7 mouse cellular contexts compared by ENCODE assay signal in genomic region chr6:100882381-100883213, GRCm38 (mm10). TPM values are rescaled to one million over a fixed set of nuclear protein-coding genes. Genes with fewer than 3 reads are reported as not detected.
DNase-seq lines count a peak whose midpoint lies in the region; ATAC-seq lines count a peak whose summit lies in the region.

No protein-coding gene starts in this region.

- intact Hi-C loops in gastrocnemius, postnatal 14 days (cut with DNase I; ENCODE audit: low total_unique reads), result loop anchor here (5.0 kb wide), 2 partner anchors 315 to 380 kb away; no protein-coding TSS in a partner anchor
- intact Hi-C loops in left cerebral cortex, postnatal 36 days (cut with DNase I), result loop anchor here (1.0 to 5.0 kb wide), 3 partner anchors 315 to 735 kb away; no protein-coding TSS in a partner anchor

- 0 out of 2 replicates have a peak, but pooled peaks cover 5% of the 10 kb centered on the region for H3K27me3 ChIP-seq in intestine, embryonic 16.5 days (replicated peaks; ENCODE audit: control insufficient read depth, insufficient read depth, low read length)
- H3K27me3 ChIP-seq in midbrain, embryonic 11.5 days (ENCODE audit: control insufficient read depth, insufficient read depth, low read length), result no peaks in the 10 kb centered on the region

- no peak overlapping the region for H3K9ac ChIP-seq in intestine, embryonic 16.5 days (ENCODE audit: low read depth, low read length)
- no peak overlapping the region for H3K9ac ChIP-seq in midbrain, embryonic 11.5 days (ENCODE audit: low read length)

- 14% methylated on average over 15 of the region's 15 CpGs for WGBS in intestine, embryonic 16.5 days
- 27% methylated on average over 15 of the region's 15 CpGs for WGBS in midbrain, embryonic 11.5 days

- ATAC-seq in intestine, embryonic 16.5 days, result peak; percentile 26; the same call in 1 of the 2 replicates
- peak; percentile 48 for ATAC-seq in midbrain, embryonic 11.5 days (ENCODE audit: low FRiP score)

- peaks cover 10% of the 10 kb centered on the region for H3K4me1 ChIP-seq in intestine, embryonic 16.5 days (ENCODE audit: control insufficient read depth, insufficient read depth, low read length)
- H3K4me1 ChIP-seq in midbrain, embryonic 11.5 days (ENCODE audit: control insufficient read depth, insufficient read depth, low read length), result no peaks in the 10 kb centered on the region

- H3K4me3 ChIP-seq in intestine, embryonic 16.5 days (ENCODE audit: low read length), result peak overlapping the region; percentile 24; the same call in 1 of the 2 replicates
- H3K4me3 ChIP-seq in midbrain, embryonic 11.5 days (ENCODE audit: low read depth, low read length), result no peak overlapping the region

- no peak overlapping the region for H3K27ac ChIP-seq in intestine, embryonic 16.5 days (ENCODE audit: low read length)
- no peak overlapping the region for H3K27ac ChIP-seq in midbrain, embryonic 11.5 days (ENCODE audit: low read depth, low read length)

- H3K4me2 ChIP-seq in intestine, embryonic 16.5 days (ENCODE audit: low read depth, low read length), result peak overlapping the region; percentile 56
- no peak overlapping the region for H3K4me2 ChIP-seq in midbrain, embryonic 11.5 days

- H3K9me3 ChIP-seq in intestine, embryonic 16.5 days (ENCODE audit: control insufficient read depth, low read length), result no peaks in the 10 kb centered on the region; the same call in 1 of the 2 replicates
- H3K9me3 ChIP-seq in midbrain, embryonic 11.5 days (ENCODE audit: control insufficient read depth, low read length), result no peaks in the 10 kb centered on the region

- DNase-seq in adrenal gland, adult (ENCODE audit: inconsistent age in 2 of 2, low spot score in 1 of 2), result peak; percentile 50 to 90
- DNase-seq in embryo, embryonic 10.5 days (ENCODE audit: low spot score), result peak; percentile 94
- peak; percentile 54 for DNase-seq in gastrocnemius, postnatal 14 days
- peak; percentile 56 to 69 for DNase-seq in left cerebral cortex, postnatal 36 days (ENCODE audit: low spot score in 2 of 2)
- peak; percentile 99 for DNase-seq in midbrain, embryonic 11.5 days (ENCODE audit: low spot score, missing footprints)
- DNase-seq in spleen, adult 12 weeks (ENCODE audit: low spot score), result peak; percentile 23

- H3K36me3 ChIP-seq in intestine, embryonic 16.5 days (ENCODE audit: control insufficient read depth, insufficient read depth, low read length), result no peaks in the 10 kb centered on the region
- H3K36me3 ChIP-seq in midbrain, embryonic 11.5 days (ENCODE audit: control insufficient read depth, insufficient read depth, low read length), result no peaks in the 10 kb centered on the region

RNA-seq across cellular contexts. Expression of gene Ppp4r2, which starts 49.2 kb away (rescaled TPM):
- 10 to 100 TPM; 49.5 to 52.7 TPM for total RNA-seq in gastrocnemius, postnatal 14 days (2021)
- 8.1 and 8.7 TPM in 2 replicates for polyA plus RNA-seq in intestine, embryonic 16.5 days (2015; fragmentation: Nextera tagmentation; extraction: Ambion mirVana)
- 10 to 100 TPM; 62.6 to 70.0 TPM for total RNA-seq in left cerebral cortex, postnatal 36 days (2021)
- 40.0 TPM in 2 replicates for polyA plus RNA-seq in midbrain, embryonic 11.5 days (2014; fragmentation: Nextera tagmentation; extraction: Ambion mirVana)

Comparison
In these comparisons a context has a peak if more than half of its experiments do, and no peak if none do; other contexts are left out.
1. DNase-seq: peak in every context shown above with its lines; median percentile 99 in midbrain, embryonic 11.5 days; 94 in embryo, embryonic 10.5 days; 70 in adrenal gland, adult; 62 in left cerebral cortex, postnatal 36 days; 54 in gastrocnemius, postnatal 14 days; 23 in spleen, adult 12 weeks.